Mouse (Mus musculus): Measurements from ENCODE around the gene Flt1.

DNA sequence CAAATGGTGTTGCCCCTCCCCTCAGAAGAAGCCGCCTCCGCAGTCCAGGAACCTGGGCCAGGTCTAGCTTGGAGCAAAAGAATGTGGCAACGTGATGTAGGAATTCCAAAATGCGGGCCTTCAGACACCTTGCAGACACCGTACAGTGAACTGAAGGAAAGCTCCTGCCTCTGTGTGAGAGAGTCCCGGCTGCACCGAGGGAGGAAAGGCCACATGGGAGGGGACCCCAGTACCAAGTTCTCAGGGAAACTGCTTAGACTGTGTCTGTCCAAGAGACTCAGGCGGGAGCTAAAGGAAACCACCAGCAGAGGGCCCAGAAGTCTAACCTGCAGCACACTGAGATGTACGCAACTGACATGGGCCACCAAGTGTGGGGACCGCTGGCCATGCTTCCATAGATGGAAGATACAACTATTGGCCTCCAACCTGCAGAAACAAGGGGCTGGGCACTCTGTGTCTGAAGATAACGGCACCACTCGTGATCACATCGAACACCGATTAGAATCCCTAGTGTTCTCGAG is 9.1 kb downstream of the Flt1 start:
- TF ChIP-seq CTCF (IDR thresholded peaks at IDR 0.05; ENCODE audit: extremely low read depth, insufficient read depth, insufficient read length, insufficient replicate concordance), result no peak
- no peak for TF ChIP-seq POLR2A (IDR thresholded peaks at IDR 0.05; ENCODE audit: low read depth, low read length)
